Mouse (Mus musculus) lung, postnatal 0 days (tissue): ENCODE measurements around the gene Kif20b.

Experiments
- CTCF ChIP-seq: IDR thresholded peaks from 2 replicates; pipeline ENCODE4 v1.5.1; 2016; ENCODE audit warnings: antibody characterized with exemption, mild to moderate bottlenecking
- EP300 ChIP-seq: IDR thresholded peaks from 2 replicates; pipeline ENCODE4 v1.6.1; 2016; ENCODE audit warnings: antibody characterized with exemption, mild to moderate bottlenecking, control low read depth

GRCm38 (mm10) chr19:34879624-34880023 lies 42.5 kb upstream of the Kif20b start:
- TF ChIP-seq CTCF, result no peak
- no peak for TF ChIP-seq EP300
